Mouse (Mus musculus): ENCODE results near the gene 4833439L19Rik. TPM values are rescaled to one million over a fixed set of nuclear protein-coding genes. Genes with fewer than 3 reads are reported as not detected.

Gene 4833439L19Rik
- polyA plus RNA-seq, 1 experiment from 2014 or later, result 200 TPM

DNA sequence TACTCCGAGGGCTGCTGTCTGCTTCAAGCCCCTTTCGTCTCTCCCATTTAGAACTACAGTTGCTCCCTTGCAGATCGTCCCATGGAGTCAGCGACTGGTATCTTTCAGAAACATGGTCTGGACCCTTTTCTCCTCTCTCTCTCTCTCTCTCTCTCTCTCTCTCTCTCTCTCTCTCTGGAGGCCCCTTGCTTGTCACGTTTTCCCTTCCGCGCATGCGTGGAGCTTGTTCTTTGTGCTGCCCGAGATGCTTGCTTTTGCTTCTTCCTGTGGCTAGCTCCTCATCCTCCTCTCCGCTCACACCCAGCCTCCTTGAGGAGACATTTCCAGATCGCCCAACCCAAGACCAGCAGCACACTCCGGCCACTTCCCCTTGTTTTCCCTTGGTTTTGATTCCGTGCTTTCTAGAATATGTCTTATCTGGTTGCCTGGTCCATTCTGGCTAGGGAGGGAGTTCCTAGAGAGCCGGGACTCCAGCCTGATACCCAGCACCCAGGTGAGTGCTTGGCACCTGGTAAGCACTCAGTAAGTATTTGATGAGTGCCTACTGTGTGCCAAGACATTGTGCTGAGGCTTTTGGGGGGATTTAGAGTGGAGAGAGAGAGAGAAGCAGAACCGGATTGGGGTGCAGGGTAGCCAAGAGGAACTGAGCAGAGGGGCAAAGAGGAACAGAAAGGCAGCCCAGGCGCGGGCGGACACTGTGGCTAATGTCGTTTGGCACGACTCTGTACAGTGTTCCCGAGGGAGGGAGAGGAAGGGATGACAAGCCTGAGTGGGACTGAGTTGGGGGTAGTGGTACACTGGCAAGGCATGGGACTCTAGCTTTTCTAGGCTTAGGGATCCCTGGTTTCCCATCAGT, 12.6 kb upstream of the 4833439L19Rik start:
- WGBS, result 88% methylated on average over 21 of the region's 21 CpGs
- H3K27me3 ChIP-seq (replicated peaks; ENCODE audit: low read depth, poor library complexity, severe bottlenecking), result peaks cover 15% of the 10 kb centered on the region
- peaks cover 24% of the 10 kb centered on the region for H3K4me1 ChIP-seq
- no peak for DNase-seq (ENCODE audit: low spot score)
- peaks cover 69% of the 10 kb centered on the region for H3K36me3 ChIP-seq (replicated peaks)
- no peaks in the 10 kb centered on the region for H3K9me3 ChIP-seq
- H3K27ac ChIP-seq (replicated peaks), result no peak overlapping the region
- H3K4me3 ChIP-seq, result no peak overlapping the region

- Histone ChIP-seq H3K4me3 (peak overlapping the region; percentile 88), H3K9me3 (no peaks in the 10 kb centered on the region), H3K27me3 (replicated peaks; ENCODE audit: low read depth, poor library complexity, severe bottlenecking) (peaks cover 18% of the 10 kb centered on the region), H3K4me1 (peaks cover 24% of the 10 kb centered on the region), H3K36me3 (replicated peaks) (peaks cover 45% of the 10 kb centered on the region), H3K27ac (replicated peaks) (peak overlapping the region; percentile 93)
- peak; percentile 37 for DNase-seq (ENCODE audit: low spot score)
- 3% methylated on average over 19 of the region's 19 CpGs for WGBS
Observed at GRCm38 (mm10) chr13:54575489-54575888, 10.3 kb upstream of the 4833439L19Rik start.

DNA sequence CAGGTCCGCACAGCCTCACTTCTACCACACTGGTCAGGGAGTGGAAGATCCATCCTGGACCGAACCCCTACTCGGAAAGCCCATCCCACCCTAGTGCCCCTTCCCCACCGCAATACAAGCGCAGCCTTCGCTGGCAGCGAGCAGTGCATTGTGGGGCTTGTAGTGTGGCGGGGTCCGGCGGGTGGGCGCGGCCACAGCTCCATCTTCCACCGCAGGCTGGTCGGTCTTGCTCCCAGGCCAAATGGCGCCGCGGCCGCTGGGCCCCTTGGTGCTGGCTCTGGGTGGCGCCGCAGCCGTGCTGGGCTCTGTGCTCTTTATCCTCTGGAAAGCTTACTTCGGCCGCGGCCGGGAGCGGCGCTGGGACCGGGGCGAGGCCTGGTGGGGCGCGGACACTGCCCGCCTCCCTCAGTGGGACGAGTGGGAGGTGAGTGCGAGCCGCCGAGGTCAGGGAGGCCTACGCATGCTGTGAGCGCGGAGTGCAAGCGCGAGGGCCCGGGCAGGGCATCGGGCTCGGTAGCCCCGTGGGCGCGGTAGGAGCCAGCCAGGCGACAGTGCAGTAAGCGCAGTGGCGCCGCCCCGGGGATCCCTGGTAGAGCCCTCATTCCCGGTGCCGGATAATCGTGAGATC, 9.7 kb upstream of the 4833439L19Rik start, which contains the start of gene Arl10:
Arl10 (plus strand) TSS at position 162 of the 628 bp plus-strand sequence.
- Histone ChIP-seq H3K27ac (replicated peaks) (peak within 1 kb of the TSS; percentile 93), H3K4me3 (peak within 1 kb of the TSS; percentile 88), H3K9me3 (no peaks in the 10 kb centered on the region), H3K27me3 (replicated peaks; ENCODE audit: low read depth, poor library complexity, severe bottlenecking) (peaks cover 18% of the 10 kb centered on the region), H3K4me1 (peaks cover 24% of the 10 kb centered on the region), H3K36me3 (replicated peaks) (peaks cover 40% of the 10 kb centered on the region)
- peak; percentile 89 for DNase-seq (ENCODE audit: low spot score)
- WGBS, result under 1% methylated on average over 55 of the region's 55 CpGs

GRCm38 (mm10) chr13:54572621-54573020, 7.4 kb upstream of the 4833439L19Rik start:
- H3K27ac ChIP-seq (replicated peaks), result no peak overlapping the region
- WGBS, result 81% methylated on average over 4 of the region's 4 CpGs
- H3K4me1 ChIP-seq, result peaks cover 24% of the 10 kb centered on the region
- H3K9me3 ChIP-seq, result no peaks in the 10 kb centered on the region
- H3K36me3 ChIP-seq (replicated peaks), result peaks cover 16% of the 10 kb centered on the region
- peaks cover 18% of the 10 kb centered on the region for H3K27me3 ChIP-seq (replicated peaks; ENCODE audit: low read depth, poor library complexity, severe bottlenecking)
- H3K4me3 ChIP-seq, result no peak overlapping the region
- DNase-seq (ENCODE audit: low spot score), result no peak

- peaks cover 6% of the 10 kb centered on the region for H3K36me3 ChIP-seq (replicated peaks)
- no peak overlapping the region for H3K27ac ChIP-seq (replicated peaks)
- WGBS, result 54% methylated on average over 2 of the region's 2 CpGs
- no peaks in the 10 kb centered on the region for H3K9me3 ChIP-seq
- no peak overlapping the region for H3K4me3 ChIP-seq
- peaks cover 18% of the 10 kb centered on the region for H3K27me3 ChIP-seq (replicated peaks; ENCODE audit: low read depth, poor library complexity, severe bottlenecking)
- peaks cover 21% of the 10 kb centered on the region for H3K4me1 ChIP-seq
- DNase-seq (ENCODE audit: low spot score), result no peak
Observed at GRCm38 (mm10) chr13:54571637-54572036, 6.4 kb upstream of the 4833439L19Rik start.

DNA sequence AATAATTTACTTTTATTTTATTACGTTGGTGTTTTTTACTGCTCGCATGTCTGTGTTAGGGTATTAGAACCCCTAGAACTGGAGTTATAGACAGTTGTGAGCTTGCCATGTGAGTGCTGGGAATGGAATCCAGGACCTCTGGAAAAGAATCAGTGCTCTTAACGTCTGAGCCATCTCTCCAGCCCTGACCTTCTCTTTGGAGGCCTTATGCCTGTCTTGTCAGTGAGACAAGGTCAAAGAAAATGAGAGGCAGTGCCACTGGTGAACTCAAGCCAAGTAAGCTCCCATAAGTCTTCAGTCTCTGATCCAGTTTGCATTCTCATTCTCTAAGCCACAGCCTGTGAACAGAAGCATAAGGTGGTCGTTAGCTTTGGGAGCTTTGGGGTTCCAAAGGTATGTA, 5.5 kb upstream of the 4833439L19Rik start:
- 75% methylated on average over 4 of the region's 4 CpGs for WGBS
- no peaks in the 10 kb centered on the region for H3K9me3 ChIP-seq
- no peak overlapping the region for H3K4me3 ChIP-seq
- H3K4me1 ChIP-seq, result peaks cover 15% of the 10 kb centered on the region
- no peak overlapping the region for H3K27ac ChIP-seq (replicated peaks)
- no peaks in the 10 kb centered on the region for H3K36me3 ChIP-seq (replicated peaks)
- no peak for DNase-seq (ENCODE audit: low spot score)
- H3K27me3 ChIP-seq (replicated peaks; ENCODE audit: low read depth, poor library complexity, severe bottlenecking), result peaks cover 18% of the 10 kb centered on the region

GRCm38 (mm10) chr13:54569282-54569681, 4.0 kb upstream of the 4833439L19Rik start:
- peaks cover 16% of the 10 kb centered on the region for H3K4me1 ChIP-seq
- H3K4me3 ChIP-seq, result no peak overlapping the region
- no peaks in the 10 kb centered on the region for H3K36me3 ChIP-seq (replicated peaks)
- DNase-seq (ENCODE audit: low spot score), result no peak
- H3K27me3 ChIP-seq (replicated peaks; ENCODE audit: low read depth, poor library complexity, severe bottlenecking), result peaks cover 17% of the 10 kb centered on the region
- no peak overlapping the region for H3K27ac ChIP-seq (replicated peaks)
- WGBS, result 49% methylated on average over 1 of the region's 1 CpGs
- H3K9me3 ChIP-seq, result no peaks in the 10 kb centered on the region

GRCm38 (mm10) chr13:54568380-54568779, 3.1 kb upstream of the 4833439L19Rik start:
- DNase-seq (ENCODE audit: low spot score), result no peak
- Histone ChIP-seq H3K4me3 (no peak overlapping the region), H3K36me3 (replicated peaks) (peaks cover 5% of the 10 kb centered on the region), H3K9me3 (no peaks in the 10 kb centered on the region), H3K4me1 (peaks cover 21% of the 10 kb centered on the region), H3K27ac (replicated peaks) (no peak overlapping the region), H3K27me3 (replicated peaks; ENCODE audit: low read depth, poor library complexity, severe bottlenecking) (peaks cover 8% of the 10 kb centered on the region)
- 41% methylated on average over 5 of the region's 5 CpGs for WGBS

DNA sequence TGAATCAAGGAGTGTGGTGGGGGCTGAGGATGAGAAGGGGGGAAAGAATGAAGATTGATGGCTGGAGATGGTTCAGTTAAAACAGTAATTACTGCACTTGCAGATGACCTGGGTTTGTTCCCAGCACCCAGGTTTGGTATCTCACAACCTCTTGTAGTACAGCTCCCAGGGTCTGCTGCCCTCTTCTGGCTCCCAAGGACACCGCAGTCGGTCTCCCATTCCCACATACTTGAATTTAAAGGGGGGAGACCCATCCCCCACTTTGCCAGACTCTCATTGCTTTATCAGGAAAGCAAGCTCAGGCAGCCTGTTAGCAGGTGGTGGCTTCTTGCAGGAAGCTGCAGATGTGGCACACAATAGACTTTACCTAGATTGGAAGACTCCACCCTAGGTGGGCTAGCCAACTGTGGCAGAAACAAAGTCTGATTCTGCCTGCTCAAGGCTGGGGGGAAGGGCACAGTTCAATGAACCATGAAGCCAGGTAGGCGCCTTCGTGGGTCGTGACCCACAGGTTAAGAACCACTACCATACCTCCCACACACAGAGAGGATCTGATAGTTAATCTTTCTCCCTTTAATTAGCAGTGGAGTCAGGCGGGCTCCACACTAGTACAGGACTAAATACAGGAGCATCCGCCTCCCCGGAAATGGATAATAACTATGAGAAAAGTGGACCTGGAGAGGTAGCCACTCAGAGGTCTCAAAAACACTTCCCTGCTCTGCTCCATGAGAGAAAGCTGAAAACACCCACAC, 535 bp upstream of the 4833439L19Rik start:
- Histone ChIP-seq H3K4me3 (peak overlapping the region; percentile 89), H3K9me3 (no peaks in the 10 kb centered on the region), H3K36me3 (replicated peaks) (peaks cover 31% of the 10 kb centered on the region), H3K27ac (replicated peaks) (peak overlapping the region; percentile 94), H3K4me1 (peaks cover 21% of the 10 kb centered on the region), H3K27me3 (replicated peaks; ENCODE audit: low read depth, poor library complexity, severe bottlenecking) (no peaks in the 10 kb centered on the region)
- peak; percentile 61 for DNase-seq (ENCODE audit: low spot score)
- WGBS, result 37% methylated on average over 8 of the region's 8 CpGs

GRCm38 (mm10) chr13:54564232-54565200, 719 bp downstream of the 4833439L19Rik start:
- 14% methylated on average over 45 of the region's 45 CpGs for WGBS
- peaks cover 21% of the 10 kb centered on the region for H3K4me1 ChIP-seq
- no peak for DNase-seq (ENCODE audit: low spot score)
- peak overlapping the region; percentile 89 for H3K4me3 ChIP-seq
- peaks cover 44% of the 10 kb centered on the region for H3K36me3 ChIP-seq (replicated peaks)
- peak overlapping the region; percentile 94 for H3K27ac ChIP-seq (replicated peaks)
- no peaks in the 10 kb centered on the region for H3K27me3 ChIP-seq (replicated peaks; ENCODE audit: low read depth, poor library complexity, severe bottlenecking)
- H3K9me3 ChIP-seq, result no peaks in the 10 kb centered on the region

- Histone ChIP-seq H3K4me3 (no peak overlapping the region), H3K9me3 (no peaks in the 10 kb centered on the region), H3K36me3 (replicated peaks) (peaks cover 63% of the 10 kb centered on the region), H3K27ac (replicated peaks) (no peak overlapping the region), H3K4me1 (peaks cover 17% of the 10 kb centered on the region), H3K27me3 (replicated peaks; ENCODE audit: low read depth, poor library complexity, severe bottlenecking) (no peaks in the 10 kb centered on the region)
- no peak for DNase-seq (ENCODE audit: low spot score)
- WGBS, result 87% methylated on average over 7 of the region's 7 CpGs
Observed at GRCm38 (mm10) chr13:54562562-54562961, 2.7 kb downstream of the 4833439L19Rik start.
